Mouse (Mus musculus) splenic B cell, adult 2 months (primary cell): ENCODE measurements around the gene Epc2.

Experiments
- DNase-seq: peaks from one replicate; pipeline ENCODE4 v3.0.0-alpha.2; 2011; ENCODE audit warnings: low read depth, low spot score
- H3K27me3 ChIP-seq: 2 replicates; pipeline ENCODE4 v1.6.1; 2012; ENCODE audit warnings: mild to moderate bottlenecking, low read length, moderate library complexity, mixed read lengths; ENCODE audit not compliant: control insufficient read depth, poor library complexity, insufficient read depth, severe bottlenecking
- H3K36me3 ChIP-seq: 2 replicates; pipeline ENCODE4 v1.6.1; 2012; ENCODE audit warnings: mild to moderate bottlenecking, low read length, moderate library complexity, mixed read lengths; ENCODE audit not compliant: control insufficient read depth, poor library complexity, insufficient read depth, severe bottlenecking

Epc2 gene

DNA sequence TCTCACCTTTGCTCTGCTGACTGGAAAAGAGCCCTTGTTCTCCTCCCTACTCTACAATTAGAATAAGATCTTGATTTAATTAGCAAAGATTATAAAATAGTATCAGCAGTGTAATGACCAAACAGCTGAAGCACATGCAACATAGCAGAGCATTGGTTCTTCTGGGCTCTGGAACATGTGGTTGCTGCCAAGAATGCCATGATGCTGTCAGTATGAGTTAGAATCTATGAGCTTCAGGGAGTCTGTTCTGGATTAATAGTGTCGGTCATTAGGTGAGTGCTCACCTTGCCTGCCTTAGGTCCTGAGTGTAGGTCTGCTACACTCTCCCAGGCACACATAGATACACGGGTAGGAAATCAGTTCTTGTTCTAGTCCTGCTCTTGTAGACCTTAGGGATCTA is 69.1 kb downstream of the Epc2 start:
- H3K27me3 ChIP-seq, result no peaks in the 10 kb centered on the region
- DNase-seq, result no peak
- peaks cover 3% of the 10 kb centered on the region; the same call in 1 of the 2 replicates for H3K36me3 ChIP-seq

DNA sequence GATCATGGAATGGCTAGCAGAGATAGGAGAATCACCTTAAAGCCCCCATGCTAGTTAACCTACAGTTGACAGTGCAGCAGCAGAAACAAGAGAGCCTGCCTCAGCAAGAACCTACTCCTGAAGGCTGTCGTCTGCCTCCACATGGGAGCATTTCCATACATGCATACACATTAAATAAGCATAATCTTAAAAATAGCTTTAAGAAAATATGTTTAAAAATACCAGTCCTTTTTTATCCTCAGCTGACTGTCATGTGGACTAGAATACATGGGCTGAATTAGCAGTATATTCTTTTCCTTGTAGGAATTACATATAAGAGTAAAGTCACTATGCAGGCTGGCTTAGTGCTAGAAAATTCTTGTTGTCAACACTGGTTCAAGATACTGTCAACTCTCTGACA is 69.7 kb downstream of the Epc2 start:
- Histone ChIP-seq H3K36me3 (0 out of 2 replicates have a peak, but pooled peaks cover 1% of the 10 kb centered on the region), H3K27me3 (no peaks in the 10 kb centered on the region)
- no peak for DNase-seq

DNA sequence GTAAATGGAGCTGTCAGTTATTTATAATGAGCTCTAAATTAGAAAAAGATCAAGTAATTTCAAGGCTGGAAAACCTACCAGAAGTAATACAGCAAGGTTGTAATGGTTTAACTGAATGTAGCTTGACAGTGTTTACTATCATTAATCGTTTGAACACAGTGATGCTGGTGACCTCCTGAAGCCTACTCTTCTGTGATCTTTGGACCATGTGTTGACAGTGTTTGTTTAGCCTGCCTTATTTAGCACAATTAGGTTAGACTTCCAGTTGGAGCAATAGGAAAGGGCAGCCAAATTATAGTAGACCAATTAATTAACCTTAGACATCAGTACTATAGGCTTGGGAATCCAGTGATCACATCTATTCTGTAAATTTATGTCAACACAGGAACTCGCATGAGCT is 70.3 kb downstream of the Epc2 start:
- H3K27me3 ChIP-seq, result no peaks in the 10 kb centered on the region

DNA sequence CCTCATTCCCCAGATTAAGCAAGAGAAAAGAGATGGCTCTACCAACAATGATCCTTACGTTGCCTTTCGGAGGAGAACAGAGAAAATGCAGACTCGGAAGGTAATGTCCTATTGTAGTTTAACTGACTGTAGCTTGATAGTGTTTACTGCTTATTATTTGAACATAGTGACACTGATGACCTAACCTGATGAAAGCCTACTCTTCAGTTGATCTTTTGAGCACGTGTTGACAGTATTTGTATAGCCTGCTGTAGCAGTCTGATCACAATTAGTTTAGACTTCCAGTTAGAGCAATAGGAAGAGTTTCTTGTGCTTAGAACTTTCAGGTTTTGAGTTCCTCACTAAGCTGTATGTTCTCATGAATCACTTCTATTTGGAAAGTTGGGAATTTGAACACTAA is 71.3 kb downstream of the Epc2 start:
- no peak for DNase-seq
- 0 out of 2 replicates have a peak, but pooled peaks cover 1% of the 10 kb centered on the region for H3K36me3 ChIP-seq
- no peaks in the 10 kb centered on the region for H3K27me3 ChIP-seq

More for the DNA sequence above, 70.3 kb downstream of the Epc2 start:
- 0 out of 2 replicates have a peak, but pooled peaks cover 1% of the 10 kb centered on the region for H3K36me3 ChIP-seq
- no peak for DNase-seq

DNA sequence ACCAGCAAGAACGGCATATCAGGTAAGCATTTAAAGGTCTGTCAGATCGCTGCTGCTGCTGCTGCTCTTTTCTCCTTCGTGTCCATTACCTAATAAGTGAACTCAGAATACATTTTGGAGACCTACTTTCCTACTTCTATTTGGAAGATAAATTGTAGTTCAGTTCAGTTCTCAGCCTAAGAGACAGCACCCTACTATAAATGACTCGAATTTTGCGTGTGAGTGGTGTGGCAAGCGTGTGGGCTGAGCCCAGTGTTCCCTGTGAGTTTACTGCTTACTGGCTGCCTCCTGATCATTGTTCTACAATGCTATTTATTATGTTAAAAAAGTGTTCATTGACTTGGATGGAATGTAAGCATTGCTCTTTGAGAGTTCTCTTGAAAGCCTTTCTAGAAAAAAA is 85.9 kb downstream of the Epc2 start:
- no peak for DNase-seq
- Histone ChIP-seq H3K27me3 (no peaks in the 10 kb centered on the region), H3K36me3 (0 out of 2 replicates have a peak, but pooled peaks cover under 1% of the 10 kb centered on the region)

DNA sequence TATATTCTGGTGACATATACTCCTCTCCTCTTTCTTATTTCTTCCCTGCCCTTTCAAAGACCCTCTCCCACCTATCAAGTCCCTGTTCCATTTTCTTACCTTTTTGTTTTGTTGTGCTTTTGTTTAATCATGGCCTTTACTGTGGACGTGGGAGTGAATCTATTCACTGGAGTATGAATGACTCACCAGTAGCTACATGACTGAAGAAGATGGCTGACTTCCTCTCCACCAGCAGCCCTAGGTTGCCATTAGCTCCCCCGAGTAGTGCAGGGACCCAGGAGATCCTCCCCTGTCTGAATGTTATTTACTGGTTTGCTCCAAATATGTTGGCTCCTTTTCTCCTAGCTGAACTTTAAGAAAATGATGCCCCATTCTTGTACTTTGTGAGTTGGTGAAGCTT is 86.8 kb downstream of the Epc2 start:
- no peaks in the 10 kb centered on the region; the same call in 1 of the 2 replicates for H3K36me3 ChIP-seq
- DNase-seq, result no peak
- H3K27me3 ChIP-seq, result no peaks in the 10 kb centered on the region

DNA sequence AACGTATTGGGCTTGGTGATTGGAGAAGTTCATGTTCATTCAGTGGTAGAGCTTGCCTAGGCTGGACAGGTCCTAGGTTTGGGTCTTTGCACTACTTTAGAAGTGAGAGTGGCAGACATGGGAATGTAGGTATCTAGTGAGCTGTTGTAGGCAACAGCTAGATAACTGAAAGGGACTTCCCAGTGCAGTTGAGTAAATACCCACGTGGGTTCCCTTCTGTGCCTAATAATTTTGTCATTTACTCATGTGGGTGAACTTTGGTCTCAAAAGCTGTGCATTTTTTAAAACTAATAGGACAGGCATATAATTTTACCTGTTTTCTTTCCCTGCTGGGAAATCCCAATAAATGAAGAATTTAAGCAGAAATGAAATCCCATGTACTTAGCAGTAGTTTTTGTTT is 88.5 kb downstream of the Epc2 start:
- no peak for DNase-seq
- H3K36me3 ChIP-seq, result no peaks in the 10 kb centered on the region; the same call in 1 of the 2 replicates
- no peaks in the 10 kb centered on the region for H3K27me3 ChIP-seq

DNA sequence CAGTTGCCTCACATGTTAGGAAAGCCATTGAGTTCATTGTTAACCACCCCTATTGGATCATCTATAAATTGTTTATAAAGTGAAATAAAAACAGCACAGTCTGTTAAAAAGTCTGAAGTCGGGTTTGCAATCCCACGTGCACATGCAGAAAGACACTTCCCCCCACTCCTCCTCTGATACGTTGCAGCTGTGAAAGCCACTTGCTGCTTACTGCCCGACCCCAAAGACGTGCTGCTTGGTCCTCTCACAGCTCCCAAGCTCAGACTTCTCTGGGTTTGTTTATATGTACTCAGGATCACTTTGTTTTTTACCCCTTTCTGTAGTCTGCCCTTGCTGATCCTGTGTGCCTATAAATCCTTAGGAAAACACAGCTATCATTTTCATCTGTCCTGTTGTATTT is 96.5 kb downstream of the Epc2 start:
- no peak for DNase-seq
- peaks cover 9% of the 10 kb centered on the region; the same call in 1 of the 2 replicates for H3K36me3 ChIP-seq
- no peaks in the 10 kb centered on the region for H3K27me3 ChIP-seq

DNA sequence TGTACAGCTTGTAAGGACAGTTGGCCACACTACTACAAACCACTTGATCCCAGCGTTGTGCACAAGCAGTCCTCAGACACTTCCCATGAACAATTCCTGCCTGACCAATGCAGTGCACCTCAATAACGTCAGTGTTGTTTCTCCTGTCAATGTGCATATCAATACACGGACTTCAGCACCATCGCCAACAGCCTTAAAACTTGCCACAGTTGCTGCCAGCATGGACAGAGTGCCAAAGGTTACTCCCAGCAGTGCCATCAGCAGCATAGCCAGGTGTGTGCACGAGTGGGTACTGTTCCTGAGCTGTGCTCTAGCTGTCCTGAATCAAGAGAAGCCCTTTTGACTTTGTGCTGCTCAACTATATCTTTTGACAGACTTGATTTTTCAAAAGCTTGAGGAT is 97.2 kb downstream of the Epc2 start:
- DNase-seq, result no peak
- no peaks in the 10 kb centered on the region for H3K27me3 ChIP-seq
- H3K36me3 ChIP-seq, result peaks cover 10% of the 10 kb centered on the region; the same call in 1 of the 2 replicates

DNA sequence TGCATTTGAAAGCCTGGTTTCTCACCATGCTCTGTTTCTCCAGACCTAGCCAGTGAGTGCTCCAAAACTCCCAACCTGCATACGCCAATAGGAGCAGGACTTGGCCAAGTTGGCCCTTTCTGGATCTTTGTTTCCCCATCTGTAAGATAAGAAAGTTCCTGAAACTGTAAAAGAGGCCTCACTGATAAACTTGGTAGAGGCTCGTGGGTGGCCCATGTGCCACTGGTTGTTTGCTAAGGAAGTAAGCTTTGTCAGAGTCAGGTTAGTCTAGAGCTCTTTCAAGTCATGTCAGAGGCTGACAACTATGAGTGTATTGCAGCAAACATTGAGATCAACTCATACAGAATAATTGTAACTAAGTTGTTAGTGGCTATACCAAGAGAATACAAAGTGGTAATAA is 101.8 kb downstream of the Epc2 start:
- H3K27me3 ChIP-seq, result no peaks in the 10 kb centered on the region
- DNase-seq, result no peak
- H3K36me3 ChIP-seq, result peaks cover 9% of the 10 kb centered on the region; the same call in 1 of the 2 replicates

DNA sequence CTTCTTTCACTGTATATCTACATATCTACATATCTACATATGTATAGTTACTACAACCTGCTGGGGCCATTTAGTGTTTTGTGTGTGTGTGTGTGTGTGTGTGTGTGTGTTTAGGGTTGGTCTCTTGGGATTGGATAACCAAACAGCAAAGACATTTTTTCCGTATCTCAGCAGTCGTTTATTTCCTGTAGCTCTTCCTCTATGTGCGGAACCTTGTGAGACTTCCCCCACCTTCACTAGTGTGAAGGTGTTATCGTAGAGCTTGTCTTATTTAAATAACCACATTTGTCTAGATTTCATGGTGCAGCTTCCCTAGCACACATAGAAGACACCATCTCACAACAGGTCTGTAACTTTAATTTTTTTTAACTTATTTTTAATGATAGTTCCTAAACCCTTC is 106.1 kb downstream of the Epc2 start:
- peaks cover 7% of the 10 kb centered on the region; the same call in 1 of the 2 replicates for H3K36me3 ChIP-seq
- DNase-seq, result no peak
- H3K27me3 ChIP-seq, result no peaks in the 10 kb centered on the region; the same call in 1 of the 2 replicates

DNA sequence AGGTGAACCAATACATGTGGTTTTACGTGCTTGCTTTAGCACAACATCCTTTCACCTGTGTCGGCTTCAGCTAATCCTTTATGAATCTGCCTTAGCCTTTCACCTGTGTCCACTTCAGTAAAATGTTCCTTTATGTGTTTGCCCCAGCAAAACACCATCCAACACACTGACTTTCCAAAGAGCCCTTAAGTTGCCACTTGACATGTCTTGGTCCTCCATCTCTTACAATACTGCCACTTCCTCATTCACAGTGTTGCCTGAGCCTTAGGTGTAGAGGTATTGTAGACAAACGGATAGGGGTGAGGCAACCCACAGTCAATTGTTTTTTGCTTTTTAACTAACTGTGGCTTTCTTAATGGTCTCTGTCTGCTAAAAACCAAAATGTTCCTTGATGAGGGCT is 107.1 kb downstream of the Epc2 start:
- Histone ChIP-seq H3K27me3 (no peaks in the 10 kb centered on the region; the same call in 1 of the 2 replicates), H3K36me3 (peaks cover 4% of the 10 kb centered on the region; the same call in 1 of the 2 replicates)
- DNase-seq, result no peak

DNA sequence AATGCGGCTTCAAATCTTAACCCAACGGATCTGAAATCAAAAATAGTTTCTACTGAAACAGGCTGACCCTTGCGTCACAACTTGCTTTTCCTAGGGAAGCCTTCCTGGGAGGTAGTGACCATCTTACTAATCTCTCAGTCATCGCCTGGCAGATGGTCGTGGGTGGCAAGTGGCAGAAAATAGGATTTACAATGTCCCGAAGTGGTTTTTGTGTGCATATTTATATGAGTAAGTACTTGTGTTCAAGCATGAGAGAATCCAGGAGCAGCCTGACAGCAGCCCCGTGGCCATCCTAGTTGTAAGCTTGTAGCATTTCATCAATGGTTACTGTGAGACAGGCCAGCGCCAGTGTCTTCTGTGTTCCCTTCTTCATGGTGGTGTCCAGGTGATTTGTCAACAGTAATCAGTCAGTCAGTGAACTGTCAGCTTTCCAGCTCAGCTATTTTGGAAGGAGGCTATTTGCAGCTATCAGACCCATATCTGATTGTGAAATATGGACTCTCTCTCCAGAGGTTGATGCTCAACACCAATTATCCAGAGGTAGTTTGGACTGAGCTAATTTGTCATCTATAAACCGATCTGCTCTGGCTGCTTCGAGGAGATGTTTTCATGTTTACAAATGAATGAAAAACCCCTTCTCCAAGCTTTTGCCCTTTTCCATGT is 111.5 kb downstream of the Epc2 start:
- Histone ChIP-seq H3K27me3 (no peaks in the 10 kb centered on the region; the same call in 1 of the 2 replicates), H3K36me3 (no peaks in the 10 kb centered on the region)
- no peak for DNase-seq

DNA sequence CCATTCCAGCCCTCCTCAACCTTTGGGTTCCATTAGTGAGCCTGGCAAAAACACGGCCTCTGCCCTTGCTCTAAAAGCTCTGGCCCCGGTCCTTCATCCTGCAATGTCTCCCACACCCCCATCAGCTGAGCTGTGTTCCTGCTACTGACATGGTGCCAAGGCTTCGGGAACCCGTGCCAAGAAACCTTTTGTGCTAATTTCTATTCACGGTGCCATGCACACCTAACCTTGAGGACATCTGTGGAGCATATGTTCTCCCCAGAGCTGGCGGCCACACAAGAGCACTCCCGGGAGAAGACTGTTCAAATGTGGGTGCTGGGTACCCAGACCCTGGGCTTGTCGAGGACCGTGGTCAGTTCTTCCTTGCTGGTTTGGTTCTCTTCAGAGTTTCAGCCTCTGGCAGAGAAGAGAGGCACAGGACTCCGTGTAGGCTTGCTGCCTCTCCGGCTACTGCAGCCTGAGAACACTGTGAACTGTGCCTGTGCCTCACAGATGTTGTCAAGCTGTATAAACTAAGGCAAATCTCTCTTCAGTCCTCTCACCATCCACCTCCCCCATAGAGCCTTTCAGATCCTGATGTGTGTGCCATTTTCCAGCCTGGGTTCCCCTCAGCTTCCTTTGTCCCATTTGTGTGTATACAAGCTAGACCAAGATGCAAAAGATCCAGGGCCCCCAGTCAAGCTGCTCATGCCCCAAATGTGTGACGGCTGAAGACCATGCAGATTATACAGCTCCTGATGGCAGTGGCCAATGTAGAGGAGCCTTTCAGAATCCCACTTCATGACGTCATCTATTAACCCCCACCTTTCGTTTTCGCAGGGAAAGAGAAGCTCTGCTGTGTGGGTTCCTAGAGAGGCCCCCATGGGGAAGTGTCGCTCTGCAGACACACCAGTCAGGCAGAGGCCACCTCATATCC is 118.8 kb downstream of the Epc2 start:
- Histone ChIP-seq H3K36me3 (no peaks in the 10 kb centered on the region), H3K27me3 (no peaks in the 10 kb centered on the region)
- DNase-seq, result no peak

DNA sequence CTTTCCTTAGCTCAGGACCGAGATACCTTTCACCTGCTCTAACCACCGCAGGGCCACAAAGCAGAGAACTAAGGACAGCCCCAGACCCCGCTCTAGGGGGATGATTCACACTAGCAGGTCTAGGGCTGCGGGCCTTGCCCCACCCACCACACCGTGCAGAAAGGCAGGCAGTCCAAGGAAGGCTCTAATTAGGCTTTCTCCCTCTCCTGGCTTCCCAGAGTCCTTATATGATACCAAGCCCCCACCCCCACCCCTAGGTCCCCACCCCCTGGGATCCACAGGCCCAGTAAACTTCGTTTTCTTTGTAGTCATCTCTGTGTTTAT is 119.5 kb downstream of the Epc2 start:
- no peak for DNase-seq
- no peaks in the 10 kb centered on the region for H3K27me3 ChIP-seq
- no peaks in the 10 kb centered on the region for H3K36me3 ChIP-seq
